Mouse (Mus musculus) ES-E14 (cell line): ENCODE data around the gene Slc12a1. TPM values are rescaled to one million over a fixed set of nuclear protein-coding genes. Genes with fewer than 3 reads are reported as not detected.

Experiments used
- DNase-seq: peaks from one replicate; pipeline ENCODE4 v3.0.0-alpha.2; 2013; ENCODE audit warnings: low read depth, low spot score
- H3K27ac ChIP-seq: 2 replicates; pipeline ENCODE4 v1.5.1; 2012; ENCODE audit warnings: low read depth, mild to moderate bottlenecking, low read length, moderate library complexity, mixed read lengths; ENCODE audit not compliant: poor library complexity, insufficient read depth, severe bottlenecking
- H3K36me3 ChIP-seq: 2 replicates; pipeline ENCODE4 v1.6.1; 2012; ENCODE audit warnings: mild to moderate bottlenecking, low read length, moderate library complexity, mixed read lengths; ENCODE audit not compliant: control insufficient read depth, poor library complexity, insufficient read depth, severe bottlenecking
- H3K4me1 ChIP-seq, 2 experiments: fragments of 150-350 bp in 1 of 2; sonication (generic) in 1 of 2; 2 replicates each; pipeline ENCODE4 v1.6.1; 2012; ENCODE audit warnings: low read length in 2 of 2, mild to moderate bottlenecking in 1 of 2, mixed read lengths in 1 of 2; ENCODE audit not compliant: control insufficient read depth in 2 of 2, insufficient read depth in 2 of 2, poor library complexity in 1 of 2
- H3K4me3 ChIP-seq, 2 experiments: fragments of 150-350 bp in 1 of 2; sonication (generic) in 1 of 2; 2 replicates each; pipeline ENCODE4 v1.5.1; 2012; ENCODE audit warnings: low read length in 2 of 2, low read depth in 1 of 2, mild to moderate bottlenecking in 1 of 2, mixed read lengths in 1 of 2; ENCODE audit not compliant: insufficient read depth in 1 of 2, poor library complexity in 1 of 2, severe bottlenecking in 1 of 2
- H3K9ac ChIP-seq: 2 replicates; pipeline ENCODE4 v1.6.1; 2012; ENCODE audit warnings: low read depth, mild to moderate bottlenecking, low read length, mixed read lengths; ENCODE audit not compliant: poor library complexity, insufficient read depth, severe bottlenecking
- H3K9me3 ChIP-seq: fragments of 150-350 bp; sonication (generic); 2 replicates; pipeline ENCODE4 v1.6.1; 2012; ENCODE audit warnings: low read depth, mild to moderate bottlenecking, low read length; ENCODE audit not compliant: control insufficient read depth, insufficient read depth
- CHD2 ChIP-seq: IDR thresholded peaks from 2 replicates; pipeline ENCODE4 v1.6.1; 2014; ENCODE audit warnings: mild to moderate bottlenecking, low read depth, low read length, inconsistent platforms
- HCFC1 ChIP-seq: IDR thresholded peaks from 2 replicates; pipeline ENCODE4 v1.6.1; 2012; ENCODE audit warnings: low read length, inconsistent platforms, borderline replicate concordance; ENCODE audit not compliant: insufficient read depth
- MAFK ChIP-seq: IDR thresholded peaks from 2 replicates; pipeline ENCODE4 v1.6.1; 2014; ENCODE audit warnings: mild to moderate bottlenecking, low read depth, low read length, inconsistent platforms; ENCODE audit not compliant: insufficient read depth
- ZC3H11A ChIP-seq: IDR thresholded peaks from 2 replicates; pipeline ENCODE4 v1.6.1; 2012; ENCODE audit warnings: low read depth, mild to moderate bottlenecking, inconsistent platforms, low read length, borderline replicate concordance
- ZNF384 ChIP-seq: IDR thresholded peaks from 2 replicates; pipeline ENCODE4 v1.6.1; 2012; ENCODE audit warnings: low read depth, low read length, inconsistent platforms
- in situ Hi-C, 2 experiments: fragments of 600-800 bp; cut with MboI; formaldehyde crosslinking; loops; one replicate each; pipeline ENCODE4 v1.15.1; 2025; ENCODE audit warnings: low sequenced_read_pairs in 2 of 2, inconsistent platforms in 1 of 2; ENCODE audit not compliant: unreplicated experiment in 2 of 2
- total RNA-seq: library from RNA; depleted of rRNA; stranded (reverse); fragments of 300-350 nt; gene quantifications from 2 replicates; pipeline ENCODE4 v1.2.3, GENCODE M21; 2012

Gene Slc12a1
- total RNA-seq, 1 experiment = 0.04 TPM

GRCm38 (mm10) chr2:125135903-125136811 is 16.1 kb upstream of the Slc12a1 start, which contains the start of gene Ctxn2:
Gene Ctxn2 (plus strand): TSS chr2:125136692.
- Histone ChIP-seq H3K36me3 (no peaks in the 10 kb centered on the region), H3K9ac (no peak within 1 kb of the TSS), H3K4me3 (peak within 1 kb of the TSS; percentile 8 to 25), H3K27ac (no peak within 1 kb of the TSS), H3K9me3 (no peaks in the 10 kb centered on the region), H3K4me1 (peaks cover 2 to 5% of the 10 kb centered on the region in 2 experiments; a peak in 2 of 4 replicates)
- in situ Hi-C loops = no loop called here
- no peak for TF ChIP-seq ZC3H11A
- TF ChIP-seq MAFK = no peak
- no peak for TF ChIP-seq HCFC1
- TF ChIP-seq ZNF384 = no peak
- no peak for TF ChIP-seq CHD2
- DNase-seq = peak; percentile 75

- no peak for DNase-seq
- no peak overlapping the region for H3K9ac ChIP-seq
- peaks cover 2 to 5% of the 10 kb centered on the region in 2 experiments; a peak in 2 of 4 replicates for H3K4me1 ChIP-seq
- no peak overlapping the region for H3K4me3 ChIP-seq
- no peaks in the 10 kb centered on the region for H3K9me3 ChIP-seq
- no peak overlapping the region for H3K27ac ChIP-seq
- TF ChIP-seq MAFK = no peak
- no peaks in the 10 kb centered on the region for H3K36me3 ChIP-seq
- in situ Hi-C loops = no loop called here
Measured at GRCm38 (mm10) chr2:125136846-125137245, 15.5 kb upstream of the Slc12a1 start.

- Histone ChIP-seq H3K4me3 (no peak overlapping the region), H3K9ac (no peak overlapping the region), H3K27ac (no peak overlapping the region), H3K9me3 (no peaks in the 10 kb centered on the region), H3K36me3 (no peaks in the 10 kb centered on the region), H3K4me1 (no peaks in the 10 kb centered on the region)
- TF ChIP-seq CHD2 (no peak), ZC3H11A (no peak), ZNF384 (no peak), HCFC1 (no peak), MAFK (no peak)
- DNase-seq = no peak
- in situ Hi-C loops = no loop called here
Measured at GRCm38 (mm10) chr2:125142336-125142735, 10.0 kb upstream of the Slc12a1 start.

- DNase-seq = no peak
- Histone ChIP-seq H3K36me3 (no peaks in the 10 kb centered on the region), H3K9ac (no peak overlapping the region), H3K27ac (no peak overlapping the region), H3K4me1 (no peaks in the 10 kb centered on the region; a peak in 1 of 4 replicates), H3K4me3 (no peak overlapping the region), H3K9me3 (no peaks in the 10 kb centered on the region)
- in situ Hi-C loops = no loop called here
- no peak for TF ChIP-seq HCFC1
- TF ChIP-seq CHD2 = no peak
- no peak for TF ChIP-seq MAFK
- TF ChIP-seq ZNF384 = no peak
- TF ChIP-seq ZC3H11A = no peak
Measured at GRCm38 (mm10) chr2:125154294-125154693, 2.0 kb downstream of the Slc12a1 start.

- in situ Hi-C loops = no loop called here
- TF ChIP-seq ZNF384 (no peak), ZC3H11A (no peak), HCFC1 (no peak), MAFK (no peak), CHD2 (no peak)
- H3K4me3 ChIP-seq = no peak overlapping the region
- no peak overlapping the region for H3K27ac ChIP-seq
- no peak for DNase-seq
- no peaks in the 10 kb centered on the region for H3K36me3 ChIP-seq
- H3K9ac ChIP-seq = no peak overlapping the region
- H3K9me3 ChIP-seq = no peaks in the 10 kb centered on the region
- peaks cover 0 to 2% of the 10 kb centered on the region in 2 experiments; a peak in 1 of 4 replicates for H3K4me1 ChIP-seq
Measured at GRCm38 (mm10) chr2:125155504-125155903, 3.2 kb downstream of the Slc12a1 start.
